ENCODE assay signal across 17 mouse cellular contexts in genomic region chr9:78146627-78147026, GRCm38 (mm10). TPM values are rescaled to one million over a fixed set of nuclear protein-coding genes. Genes with fewer than 3 reads are reported as not detected.
A peak's percentile ranks its signal among the peaks of the same experiment; 100 is the strongest.
DNase-seq lines count a peak whose midpoint lies in the region; ATAC-seq and TF ChIP-seq lines count a peak whose summit lies in the region.
"Had no signal": no experiment of that assay in that cellular context is flagged by ENCODE, and none has a peak within 500 bp of the region (broad histone marks: within the 10 kb centered on the region; RNA-seq: fewer than 3 reads in every experiment).

No protein-coding gene starts in this region.

- intact Hi-C loops in gastrocnemius, adult 2 months (cut with DNase I), result no loop called here
- intact Hi-C loops in gastrocnemius, postnatal 36 days (cut with DNase I), result no loop called here

- no peaks in the 10 kb centered on the region for H3K27me3 ChIP-seq in midbrain, embryonic 11.5 days (ENCODE audit: control insufficient read depth, insufficient read depth, low read length)
- no peaks in the 10 kb centered on the region for H3K27me3 ChIP-seq in midbrain, embryonic 10.5 days (ENCODE audit: low read depth, poor library complexity, severe bottlenecking)
- no peaks in the 10 kb centered on the region for H3K27me3 ChIP-seq in myocyte (ENCODE audit: control insufficient read depth, insufficient read depth, insufficient read length)
- H3K27me3 ChIP-seq: embryonic facial prominence, embryonic 12.5 days; heart, embryonic 15.5 days; neural tube, embryonic 15.5 days had no signal

- peaks cover 5% of the 10 kb centered on the region; the same call in 1 of the 2 replicates for H3K9me3 ChIP-seq in midbrain, embryonic 11.5 days (ENCODE audit: control insufficient read depth, low read length)
- peaks cover 7% of the 10 kb centered on the region; the same call in 1 of the 2 replicates for H3K9me3 ChIP-seq in midbrain, embryonic 10.5 days (replicated peaks)
- H3K9me3 ChIP-seq: G1E; heart, embryonic 15.5 days; neural tube, embryonic 15.5 days had no signal

- no peak overlapping the region for H3K4me2 ChIP-seq in midbrain, embryonic 11.5 days
- H3K4me2 ChIP-seq in myocyte (ENCODE audit: low read depth), result peak overlapping the region; percentile 16
- H3K4me2 ChIP-seq: embryonic facial prominence, embryonic 12.5 days; heart, embryonic 15.5 days; neural tube, embryonic 15.5 days had no signal

- no peak for DNase-seq in gastrocnemius, adult 2 months
- no peak for DNase-seq in gastrocnemius, postnatal 36 days
- no peak for DNase-seq in midbrain, embryonic 11.5 days (ENCODE audit: low spot score, missing footprints)
- no peak for DNase-seq in midbrain, embryonic 10.5 days (ENCODE audit: low spot score)
- DNase-seq in embryo, embryonic 11 days, result peak; percentile 19
- no peak for DNase-seq in thymus, postnatal 14 days
- DNase-seq: adrenal gland, adult 8-10 months; heart, adult 18-20 months; liver, postnatal 0 days; lung, postnatal 4 days had no signal

- TF ChIP-seq CTCF in gastrocnemius, adult 2 months (IDR thresholded peaks at IDR 0.05), result no peak

- 73% methylated on average over 6 of the region's 6 CpGs for WGBS in midbrain, embryonic 11.5 days
- 84% methylated on average over 6 of the region's 6 CpGs for WGBS in midbrain, embryonic 10.5 days

- H3K9ac ChIP-seq in midbrain, embryonic 11.5 days (ENCODE audit: low read length), result no peak overlapping the region
- H3K9ac ChIP-seq: embryonic facial prominence, embryonic 12.5 days; heart, embryonic 15.5 days; liver, postnatal 0 days; neural tube, embryonic 15.5 days had no signal

- no peak for TF ChIP-seq POLR2A in myocyte (IDR thresholded peaks at IDR 0.05; ENCODE audit: insufficient read length, low read depth)

- H3K79me2 ChIP-seq in myocyte (ENCODE audit: control insufficient read depth, insufficient read depth), result no peaks in the 10 kb centered on the region

- H3K27ac ChIP-seq in gastrocnemius, adult 2 months, result peak overlapping the region; percentile 3; the same call in 1 of the 2 replicates
- H3K27ac ChIP-seq in midbrain, embryonic 11.5 days (ENCODE audit: low read depth, low read length), result no peak overlapping the region
- H3K27ac ChIP-seq in midbrain, embryonic 10.5 days (replicated peaks), result no peak overlapping the region
- H3K27ac ChIP-seq: embryonic facial prominence, embryonic 12.5 days; heart, embryonic 15.5 days; hindbrain, embryonic 10.5 days; kidney, postnatal 0 days; neural tube, embryonic 15.5 days had no signal

- H3K36me3 ChIP-seq in midbrain, embryonic 11.5 days (ENCODE audit: control insufficient read depth, insufficient read depth, low read length), result peaks cover 15% of the 10 kb centered on the region
- peaks cover 93% of the 10 kb centered on the region for H3K36me3 ChIP-seq in midbrain, embryonic 10.5 days
- H3K36me3 ChIP-seq in myocyte (ENCODE audit: control insufficient read depth, insufficient read depth), result peaks cover 2% of the 10 kb centered on the region

- ATAC-seq in midbrain, embryonic 11.5 days (ENCODE audit: low FRiP score), result 0 out of 2 replicates have a peak, but pooled peaks have one; percentile 44
- ATAC-seq: liver, postnatal 0 days had no signal

- H3K4me1 ChIP-seq in midbrain, embryonic 11.5 days (ENCODE audit: control insufficient read depth, insufficient read depth, low read length), result no peaks in the 10 kb centered on the region
- H3K4me1 ChIP-seq in midbrain, embryonic 10.5 days, result no peaks in the 10 kb centered on the region; the same call in 1 of the 2 replicates
- H3K4me1 ChIP-seq: embryonic facial prominence, embryonic 12.5 days; neural tube, embryonic 15.5 days had no signal

- H3ac ChIP-seq in myocyte (ENCODE audit: control insufficient read depth, insufficient read length), result no peak overlapping the region

- H3K4me3 ChIP-seq in gastrocnemius, adult 2 months, result no peak overlapping the region
- no peak overlapping the region for H3K4me3 ChIP-seq in midbrain, embryonic 11.5 days (ENCODE audit: low read depth, low read length)
- H3K4me3 ChIP-seq in midbrain, embryonic 10.5 days, result no peak overlapping the region
- H3K4me3 ChIP-seq in myocyte, result no peak overlapping the region
- H3K4me3 ChIP-seq: embryonic facial prominence, embryonic 12.5 days; heart, embryonic 15.5 days; hindbrain, embryonic 10.5 days; neural tube, embryonic 15.5 days had no signal

TF ChIP-seq in myocyte, 11 proteins besides CTCF, POLR2A, EP300 and RAD21:
- TF ChIP-seq MYOG (IDR thresholded peaks at IDR 0.05; ENCODE audit: control insufficient read depth in 1 of 3, insufficient read depth in 1 of 3, insufficient read length in 2 of 3, low read depth in 2 of 3) (no peak), POLR2AphosphoS2 (IDR thresholded peaks at IDR 0.05; ENCODE audit: insufficient read length, low read depth) (no peak), MYOD1 (IDR thresholded peaks at IDR 0.05; ENCODE audit: control insufficient read depth in 1 of 3, insufficient read length in 2 of 3, low read depth in 2 of 3) (no peak), TCF3 (IDR thresholded peaks at IDR 0.05; ENCODE audit: insufficient read length, low read depth) (no peak), E2F4 (IDR thresholded peaks at IDR 0.05; ENCODE audit: insufficient read depth) (no peak), USF1 (IDR thresholded peaks at IDR 0.05; ENCODE audit: low read depth) (no peak), CEBPB (IDR thresholded peaks at IDR 0.05; ENCODE audit: insufficient read depth, poor library complexity, severe bottlenecking) (no peak), REST (IDR thresholded peaks at IDR 0.05; ENCODE audit: insufficient read depth, insufficient read length) (no peak), MAX (IDR thresholded peaks at IDR 0.05; ENCODE audit: low read depth) (no peak), SRF (IDR thresholded peaks at IDR 0.05; ENCODE audit: control insufficient read depth, insufficient read length, low read depth) (no peak), TCF12 (IDR thresholded peaks at IDR 0.05; ENCODE audit: insufficient read depth, poor library complexity, severe bottlenecking) (no peak)

RNA-seq across cellular contexts. Expression of gene Gsta4, which starts 35.9 kb away (rescaled TPM):
- total RNA-seq in gastrocnemius, adult 2 months (2021), result 10 to 100 TPM; 10.3 to 22.8 TPM
- total RNA-seq in gastrocnemius, postnatal 36 days (2021), result 10 to 100 TPM; 10.8 to 14.3 TPM
- polyA plus RNA-seq in midbrain, embryonic 11.5 days (2014; fragmentation: Nextera tagmentation; extraction: Ambion mirVana), result 24.9 and 27.2 TPM in 2 replicates
- polyA plus RNA-seq in midbrain, embryonic 10.5 days (2016; fragmentation: Nextera tagmentation; extraction: Ambion mirVana), result 35.6 and 53.6 TPM in 2 replicates
- polyA plus RNA-seq in myocyte (2012; fragmentation: generic; extraction: Trizol), result 28.1 TPM

RNA-seq across cellular contexts. Expression of gene Ick, which starts 37.6 kb away (rescaled TPM):
- total RNA-seq in gastrocnemius, adult 2 months (2021), result 1 to 10 TPM; 5.0 to 6.4 TPM
- total RNA-seq in gastrocnemius, postnatal 36 days (2021), result 1 to 10 TPM; 5.4 to 7.5 TPM
- 35.3 and 35.9 TPM in 2 replicates for polyA plus RNA-seq in midbrain, embryonic 11.5 days (2014; fragmentation: Nextera tagmentation; extraction: Ambion mirVana)
- polyA plus RNA-seq in midbrain, embryonic 10.5 days (2016; fragmentation: Nextera tagmentation; extraction: Ambion mirVana), result 33.5 and 35.8 TPM in 2 replicates
- 8.6 TPM for polyA plus RNA-seq in myocyte (2012; fragmentation: generic; extraction: Trizol)

RNA-seq across cellular contexts. Expression of gene Fbxo9, which starts 37.8 kb away (rescaled TPM):
- 10 to 100 TPM; 43.3 to 49.0 TPM for total RNA-seq in gastrocnemius, adult 2 months (2021)
- total RNA-seq in gastrocnemius, postnatal 36 days (2021), result 10 to 100 TPM; 52.0 to 62.9 TPM
- 31.6 and 33.5 TPM in 2 replicates for polyA plus RNA-seq in midbrain, embryonic 11.5 days (2014; fragmentation: Nextera tagmentation; extraction: Ambion mirVana)
- 21.9 and 22.9 TPM in 2 replicates for polyA plus RNA-seq in midbrain, embryonic 10.5 days (2016; fragmentation: Nextera tagmentation; extraction: Ambion mirVana)
- polyA plus RNA-seq in myocyte (2012; fragmentation: generic; extraction: Trizol), result 15.7 TPM
